Mouse (Mus musculus): ENCODE data around the gene Lsm4. TPM values are rescaled to one million over a fixed set of nuclear protein-coding genes. Genes with fewer than 3 reads are reported as not detected.
A peak's percentile ranks its signal among the peaks of the same experiment; 100 is the strongest.

The Lsm4 gene
- polyA plus RNA-seq, 1 experiment from 2014 or later = 303 TPM

DNA sequence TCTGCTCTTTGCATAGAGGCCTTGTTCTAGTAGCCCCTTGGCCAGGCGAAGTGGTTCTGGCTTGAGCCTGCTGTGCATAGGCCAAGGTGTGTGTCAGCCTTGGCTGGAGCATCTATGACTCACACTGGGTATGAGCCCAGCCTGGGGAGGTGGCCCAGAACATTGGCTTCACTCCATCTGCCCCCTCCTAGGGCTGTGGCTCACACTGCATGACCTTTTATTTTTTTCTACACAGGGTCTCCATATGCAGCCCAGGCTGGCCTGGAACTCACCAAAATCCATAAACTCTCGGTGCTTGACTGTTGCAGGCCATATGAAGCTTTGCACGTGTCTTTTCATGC lies 29.8 kb downstream of the Lsm4 start:
- Histone ChIP-seq H3K4me3 (no peak overlapping the region), H3K9me3 (no peaks in the 10 kb centered on the region), H3K27ac (no peak overlapping the region), H3K4me1 (peaks cover 22% of the 10 kb centered on the region), H3K27me3 (no peaks in the 10 kb centered on the region), H3K9ac (no peak overlapping the region), H3K36me3 (peaks cover 9% of the 10 kb centered on the region; the same call in 1 of the 2 replicates), H3K4me2 (replicated peaks) (no peak overlapping the region)
- WGBS = 84% methylated on average over 3 of the region's 3 CpGs
- ATAC-seq (ENCODE audit: insufficient number of reproducible peaks, insufficient read depth, low FRiP score, low TSS enrichment) = no peak

DNA sequence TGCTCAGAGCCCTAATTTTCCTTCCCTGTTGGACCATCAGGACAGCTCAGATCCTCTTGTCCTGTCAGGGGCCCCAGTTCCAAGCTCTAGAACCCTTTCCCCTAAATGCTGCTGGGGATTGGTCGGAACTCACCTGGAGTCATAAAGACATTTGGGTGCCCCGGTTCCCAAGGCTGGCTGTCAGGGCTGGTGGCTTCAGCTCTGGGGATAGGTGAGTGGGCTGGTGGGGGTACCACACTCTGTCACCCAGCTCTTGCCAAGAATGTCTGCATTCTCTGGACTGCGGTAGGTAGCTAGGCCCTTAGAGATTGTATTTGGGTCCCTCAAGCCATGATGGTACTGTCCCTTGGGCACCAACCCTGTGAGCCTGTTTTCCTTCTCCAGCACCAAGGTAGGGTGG lies 30.2 kb downstream of the Lsm4 start, which contains the start of gene Iqcn:
Iqcn (plus strand) TSS at position 171 of the 400 bp plus-strand sequence.
- no peak within 1 kb of the TSS for H3K4me3 ChIP-seq
- peaks cover 17% of the 10 kb centered on the region for H3K4me1 ChIP-seq

DNA sequence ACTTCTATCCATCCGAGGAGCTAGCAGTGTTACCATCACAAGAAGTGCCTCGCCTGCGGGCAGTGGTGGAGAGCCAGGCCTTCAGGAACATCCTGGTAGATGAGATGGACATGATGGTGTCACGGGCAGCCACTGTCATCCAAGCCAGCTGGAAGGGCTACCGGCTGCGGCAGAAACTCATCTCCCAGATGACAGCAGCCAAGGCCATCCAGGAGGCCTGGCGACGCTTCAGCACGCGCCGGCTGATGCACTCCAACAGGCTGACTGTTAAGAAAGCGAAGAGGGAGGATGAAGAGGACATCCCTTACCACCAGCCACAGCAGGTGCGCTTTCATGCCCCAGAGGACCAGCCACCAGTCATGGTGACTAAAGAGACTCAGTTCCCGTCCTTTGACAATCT lies 35.2 kb downstream of the Lsm4 start:
- Histone ChIP-seq H3K4me3 (no peak overlapping the region), H3K4me1 (no peaks in the 10 kb centered on the region), H3K9me3 (no peaks in the 10 kb centered on the region), H3K27me3 (no peaks in the 10 kb centered on the region), H3K9ac (no peak overlapping the region), H3K27ac (no peak overlapping the region), H3K36me3 (peaks cover 3% of the 10 kb centered on the region; the same call in 1 of the 2 replicates), H3K4me2 (replicated peaks) (no peak overlapping the region)
- no peak for ATAC-seq (ENCODE audit: insufficient number of reproducible peaks, insufficient read depth, low FRiP score, low TSS enrichment)
- 90% methylated on average over 14 of the region's 14 CpGs for WGBS

More for the DNA sequence above, 30.2 kb downstream of the Lsm4 start, which contains the start of gene Iqcn:
- Histone ChIP-seq H3K27me3 (no peaks in the 10 kb centered on the region), H3K9ac (no peak within 1 kb of the TSS), H3K9me3 (no peaks in the 10 kb centered on the region), H3K27ac (no peak within 1 kb of the TSS), H3K36me3 (peaks cover 9% of the 10 kb centered on the region; the same call in 1 of the 2 replicates), H3K4me2 (replicated peaks) (0 out of 2 replicates have a peak within 1 kb of the TSS, but pooled peaks have one; percentile 68)
- ATAC-seq (ENCODE audit: insufficient number of reproducible peaks, insufficient read depth, low FRiP score, low TSS enrichment) = no peak
- 89% methylated on average over 3 of the region's 3 CpGs for WGBS

DNA sequence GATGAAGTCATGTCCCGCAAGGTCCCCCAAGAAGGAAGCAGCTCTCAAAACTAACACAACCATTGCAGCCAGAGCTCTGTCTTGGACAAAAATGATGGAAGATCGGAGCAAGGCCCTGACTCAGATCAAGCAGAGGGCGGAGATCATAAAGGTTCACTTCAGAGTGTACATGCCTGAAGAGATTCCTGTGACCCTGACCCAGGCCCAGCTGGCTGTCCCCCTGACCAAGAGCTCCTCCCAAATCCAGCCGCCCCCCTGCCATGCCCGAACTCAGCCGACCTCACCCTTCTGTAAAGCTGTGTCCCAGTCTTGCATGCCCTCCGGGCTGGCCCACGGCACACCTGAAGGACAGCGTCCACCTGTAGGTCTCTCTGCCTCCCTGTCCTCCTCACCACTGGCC lies 36.7 kb downstream of the Lsm4 start:
- H3K9me3 ChIP-seq = no peaks in the 10 kb centered on the region
- H3K27me3 ChIP-seq = no peaks in the 10 kb centered on the region
- H3K27ac ChIP-seq = no peak overlapping the region
- no peaks in the 10 kb centered on the region for H3K4me1 ChIP-seq
- no peak overlapping the region for H3K9ac ChIP-seq
- no peak overlapping the region for H3K4me2 ChIP-seq (replicated peaks)
- no peak overlapping the region for H3K4me3 ChIP-seq
- no peaks in the 10 kb centered on the region for H3K36me3 ChIP-seq
- ATAC-seq (ENCODE audit: insufficient number of reproducible peaks, insufficient read depth, low FRiP score, low TSS enrichment) = no peak
- 85% methylated on average over 9 of the region's 9 CpGs for WGBS

DNA sequence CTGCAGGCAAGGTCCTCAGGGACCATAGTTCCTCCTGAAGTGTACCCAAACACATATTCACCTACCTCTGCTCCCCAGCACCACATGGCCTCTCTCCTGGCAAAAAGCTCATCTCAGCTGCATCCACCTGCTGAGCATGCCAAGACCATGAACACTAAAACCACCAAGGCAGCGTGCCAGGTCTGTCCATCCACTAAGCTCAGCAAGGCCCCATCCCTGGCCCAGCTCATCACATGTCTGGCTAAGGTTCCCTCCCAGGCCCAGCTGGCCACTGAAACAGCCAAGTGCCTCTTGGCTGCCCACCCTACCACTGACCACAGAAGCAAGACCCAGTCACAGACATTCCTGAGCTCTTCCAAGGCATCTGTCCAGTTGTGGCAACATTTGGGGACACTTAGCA lies 37.2 kb downstream of the Lsm4 start:
- ATAC-seq (ENCODE audit: insufficient number of reproducible peaks, insufficient read depth, low FRiP score, low TSS enrichment) = no peak
- no peaks in the 10 kb centered on the region for H3K9me3 ChIP-seq

DNA sequence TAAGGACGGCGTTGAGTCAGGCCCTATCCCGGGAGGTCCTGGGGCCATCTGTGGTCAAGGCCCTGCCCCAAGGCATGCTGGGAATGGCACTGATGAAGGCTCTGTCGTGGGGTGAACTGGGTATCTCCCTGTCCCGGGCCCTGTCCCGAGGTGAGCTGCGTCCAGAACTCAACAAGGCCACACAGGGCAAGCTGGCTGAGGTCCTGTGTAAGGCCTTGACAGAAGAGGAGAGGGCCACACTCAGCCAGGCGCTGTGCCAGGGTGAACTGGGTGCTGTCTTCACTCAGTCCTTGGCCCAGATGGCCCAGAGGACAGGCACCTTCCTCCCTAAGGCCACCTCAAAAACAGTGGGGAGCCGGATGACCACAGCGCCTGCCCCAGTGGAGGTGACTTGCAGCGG lies 38.0 kb downstream of the Lsm4 start:
- H3K4me1 ChIP-seq = no peaks in the 10 kb centered on the region
- no peak for ATAC-seq (ENCODE audit: insufficient number of reproducible peaks, insufficient read depth, low FRiP score, low TSS enrichment)
- no peak overlapping the region for H3K27ac ChIP-seq
- H3K9ac ChIP-seq = no peak overlapping the region
- H3K4me3 ChIP-seq = no peak overlapping the region
- WGBS = 75% methylated on average over 11 of the region's 11 CpGs
- H3K27me3 ChIP-seq = no peaks in the 10 kb centered on the region
- no peaks in the 10 kb centered on the region for H3K9me3 ChIP-seq
- H3K36me3 ChIP-seq = no peaks in the 10 kb centered on the region
- H3K4me2 ChIP-seq (replicated peaks) = no peak overlapping the region

More for the DNA sequence above, 37.2 kb downstream of the Lsm4 start:
- Histone ChIP-seq H3K27me3 (no peaks in the 10 kb centered on the region), H3K27ac (no peak overlapping the region), H3K36me3 (no peaks in the 10 kb centered on the region), H3K9ac (no peak overlapping the region), H3K4me3 (no peak overlapping the region), H3K4me1 (no peaks in the 10 kb centered on the region), H3K4me2 (replicated peaks) (no peak overlapping the region)
- WGBS = 92% methylated on average over 1 of the region's 1 CpGs

DNA sequence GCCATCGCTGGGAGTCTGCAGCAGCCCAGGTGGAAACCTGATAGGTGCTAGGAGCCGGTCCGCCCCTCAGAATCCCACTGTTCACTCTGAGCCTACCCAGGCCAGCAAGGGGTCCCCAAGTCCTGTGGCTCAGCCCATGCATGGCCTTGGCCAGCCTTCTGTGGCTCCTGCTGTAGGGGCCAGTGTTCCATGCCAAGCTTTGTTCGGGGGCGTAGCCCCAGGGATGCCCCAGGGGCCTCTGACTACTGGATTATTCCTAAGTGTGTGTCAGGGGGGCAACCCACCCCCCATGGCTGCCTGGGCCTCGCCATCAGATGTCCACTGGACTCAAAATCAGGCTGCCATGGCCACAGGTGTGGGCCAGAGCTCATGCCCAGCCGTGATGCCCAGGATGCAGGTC lies 40.9 kb downstream of the Lsm4 start:
- 71% methylated on average over 7 of the region's 7 CpGs for WGBS

DNA sequence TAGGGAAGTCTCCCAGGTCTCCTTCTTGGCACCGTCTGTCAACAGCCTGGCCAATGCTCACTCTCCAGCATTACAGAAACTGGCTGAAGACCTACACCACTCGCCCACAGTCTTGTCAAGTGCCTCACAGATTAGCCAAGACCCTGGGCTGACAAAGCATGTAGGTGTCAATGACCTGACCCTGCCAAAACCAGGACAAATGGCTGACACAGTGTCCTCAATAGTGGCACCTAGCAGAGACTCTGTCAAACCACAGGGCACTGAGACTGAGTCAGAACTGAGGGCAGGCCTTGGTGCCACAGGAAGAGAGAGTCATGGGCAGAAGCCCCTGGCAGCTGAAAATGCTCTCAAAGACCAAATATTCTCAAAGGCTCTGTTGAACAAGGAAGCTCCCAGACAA lies 42.0 kb downstream of the Lsm4 start:
- peaks cover 3% of the 10 kb centered on the region; the same call in 1 of the 2 replicates for H3K27me3 ChIP-seq
- no peak overlapping the region for H3K27ac ChIP-seq
- H3K4me2 ChIP-seq (replicated peaks) = no peak overlapping the region
- no peak overlapping the region for H3K4me3 ChIP-seq
- H3K4me1 ChIP-seq = no peaks in the 10 kb centered on the region
- no peak overlapping the region for H3K9ac ChIP-seq
- WGBS = 63% methylated on average over 2 of the region's 2 CpGs
- H3K9me3 ChIP-seq = no peaks in the 10 kb centered on the region
- no peaks in the 10 kb centered on the region for H3K36me3 ChIP-seq
- no peak for ATAC-seq (ENCODE audit: insufficient number of reproducible peaks, insufficient read depth, low FRiP score, low TSS enrichment)

More for the DNA sequence above, 40.9 kb downstream of the Lsm4 start:
- H3K36me3 ChIP-seq = no peaks in the 10 kb centered on the region
- H3K9ac ChIP-seq = no peak overlapping the region
- peaks cover 3% of the 10 kb centered on the region; the same call in 1 of the 2 replicates for H3K27me3 ChIP-seq
- H3K4me3 ChIP-seq = no peak overlapping the region
- no peak overlapping the region for H3K27ac ChIP-seq
- H3K9me3 ChIP-seq = no peaks in the 10 kb centered on the region
- no peaks in the 10 kb centered on the region for H3K4me1 ChIP-seq
- no peak for ATAC-seq (ENCODE audit: insufficient number of reproducible peaks, insufficient read depth, low FRiP score, low TSS enrichment)
- no peak overlapping the region for H3K4me2 ChIP-seq (replicated peaks)

DNA sequence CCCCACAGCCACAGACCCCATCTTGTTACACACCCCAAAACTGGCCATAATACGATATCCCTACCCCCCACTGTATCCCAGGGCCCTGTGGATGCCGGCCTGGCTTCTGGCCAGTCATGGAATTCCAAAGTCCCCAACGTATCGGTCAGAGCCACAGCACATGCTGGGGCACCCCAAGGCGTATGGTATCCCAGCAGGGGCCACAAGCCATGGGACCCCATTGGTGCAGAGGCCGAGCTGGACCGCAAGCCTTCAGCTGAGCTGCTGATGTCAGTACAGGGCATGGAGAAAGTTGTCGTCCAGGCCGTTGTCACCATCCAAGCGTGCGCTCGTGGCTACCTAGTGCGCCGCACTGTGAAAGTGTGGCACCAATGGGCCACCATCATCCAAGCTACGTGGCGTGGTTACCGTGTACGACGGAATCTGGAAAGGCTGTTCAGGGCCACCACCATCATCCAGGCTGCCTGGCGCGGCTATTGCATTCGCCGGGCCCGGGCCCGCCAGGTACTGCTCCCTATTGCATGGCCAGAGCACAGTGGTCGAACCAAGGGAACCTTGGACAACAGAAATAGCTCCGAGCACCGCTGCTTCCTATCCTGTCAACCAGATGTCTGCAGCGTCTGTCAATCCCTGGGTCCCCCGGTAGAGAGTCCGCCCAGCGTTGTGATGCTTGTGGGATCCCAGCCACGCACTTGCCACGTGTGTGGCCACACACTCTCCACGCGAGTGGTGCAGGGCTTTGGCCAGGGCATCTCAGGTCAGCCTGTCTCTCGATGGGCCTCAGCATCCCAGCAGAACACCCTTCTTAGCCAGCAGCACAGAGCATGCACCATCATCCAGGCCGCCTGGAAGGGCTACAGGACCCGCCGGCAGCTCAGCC lies 43.7 kb downstream of the Lsm4 start:
- Histone ChIP-seq H3K9me3 (no peaks in the 10 kb centered on the region), H3K36me3 (no peaks in the 10 kb centered on the region), H3K4me1 (no peaks in the 10 kb centered on the region), H3K4me2 (replicated peaks) (no peak overlapping the region), H3K4me3 (no peak overlapping the region), H3K27me3 (peaks cover 3% of the 10 kb centered on the region; the same call in 1 of the 2 replicates), H3K27ac (no peak overlapping the region), H3K9ac (no peak overlapping the region)
- no peak for ATAC-seq (ENCODE audit: insufficient number of reproducible peaks, insufficient read depth, low FRiP score, low TSS enrichment)
- 86% methylated on average over 40 of the region's 40 CpGs for WGBS

DNA sequence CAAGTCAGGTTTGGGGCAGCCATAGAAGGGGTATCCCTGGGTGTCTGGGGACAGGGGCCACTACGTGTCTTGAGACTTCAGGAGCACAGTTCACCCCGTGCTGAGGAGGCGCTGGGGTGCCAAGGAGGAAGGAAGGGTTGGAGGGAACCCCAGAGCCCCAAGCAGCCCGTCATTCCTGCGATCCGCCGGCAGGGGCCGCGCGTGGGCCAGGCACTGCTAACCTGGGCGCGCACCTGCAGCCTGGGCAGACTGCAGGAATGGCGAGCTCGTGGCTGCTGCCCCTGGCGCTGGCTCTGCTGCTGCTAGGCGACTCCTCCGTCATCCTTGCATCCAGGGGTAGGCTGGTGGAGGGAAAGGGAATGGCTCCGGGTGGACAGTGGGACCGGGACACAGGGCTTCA lies 45.2 kb downstream of the Lsm4 start, which contains the start of gene Gm3336:
Gm3336 (plus strand) TSS at position 247 of the 400 bp plus-strand sequence.
- no peak within 1 kb of the TSS for H3K9ac ChIP-seq
- 2% methylated on average over 19 of the region's 19 CpGs for WGBS
- ATAC-seq (ENCODE audit: insufficient number of reproducible peaks, insufficient read depth, low FRiP score, low TSS enrichment) = no peak
- no peak within 1 kb of the TSS for H3K4me2 ChIP-seq (replicated peaks)
- H3K4me1 ChIP-seq = no peaks in the 10 kb centered on the region
- peaks cover 3% of the 10 kb centered on the region; the same call in 1 of the 2 replicates for H3K27me3 ChIP-seq
- H3K9me3 ChIP-seq = no peaks in the 10 kb centered on the region
- H3K4me3 ChIP-seq = no peak within 1 kb of the TSS
- H3K27ac ChIP-seq = no peak within 1 kb of the TSS
- no peaks in the 10 kb centered on the region for H3K36me3 ChIP-seq

DNA sequence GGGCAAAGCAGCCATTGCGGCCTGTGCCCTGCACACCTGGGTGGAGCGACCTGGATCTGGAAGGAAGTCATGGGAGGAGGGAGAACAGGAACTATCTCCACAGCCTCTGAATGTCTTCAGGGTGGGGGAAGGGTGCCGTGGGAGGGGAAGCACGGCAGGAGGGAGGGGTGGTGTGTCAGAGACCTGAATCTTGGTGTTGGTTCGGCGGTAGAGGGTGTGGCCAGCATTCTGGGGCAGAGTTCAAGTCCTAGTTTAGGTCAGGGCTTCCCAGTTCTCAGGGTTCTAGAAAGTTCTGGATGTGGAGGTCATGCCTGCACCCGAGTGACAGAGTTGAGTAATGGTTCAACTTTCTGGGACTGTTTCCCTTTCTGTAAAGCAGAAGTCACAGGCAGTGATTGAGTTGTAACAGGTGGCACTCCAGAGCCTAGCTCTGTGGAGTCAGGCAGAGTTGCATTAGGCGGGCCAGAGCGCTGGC lies 46.8 kb downstream of the Lsm4 start:
- Histone ChIP-seq H3K4me2 (replicated peaks) (no peak overlapping the region), H3K4me1 (no peaks in the 10 kb centered on the region), H3K27ac (no peak overlapping the region), H3K9me3 (no peaks in the 10 kb centered on the region), H3K4me3 (no peak overlapping the region), H3K27me3 (peaks cover 3% of the 10 kb centered on the region; the same call in 1 of the 2 replicates), H3K9ac (no peak overlapping the region), H3K36me3 (no peaks in the 10 kb centered on the region)
- WGBS = 64% methylated on average over 9 of the region's 9 CpGs
- no peak for ATAC-seq (ENCODE audit: insufficient number of reproducible peaks, insufficient read depth, low FRiP score, low TSS enrichment)

DNA sequence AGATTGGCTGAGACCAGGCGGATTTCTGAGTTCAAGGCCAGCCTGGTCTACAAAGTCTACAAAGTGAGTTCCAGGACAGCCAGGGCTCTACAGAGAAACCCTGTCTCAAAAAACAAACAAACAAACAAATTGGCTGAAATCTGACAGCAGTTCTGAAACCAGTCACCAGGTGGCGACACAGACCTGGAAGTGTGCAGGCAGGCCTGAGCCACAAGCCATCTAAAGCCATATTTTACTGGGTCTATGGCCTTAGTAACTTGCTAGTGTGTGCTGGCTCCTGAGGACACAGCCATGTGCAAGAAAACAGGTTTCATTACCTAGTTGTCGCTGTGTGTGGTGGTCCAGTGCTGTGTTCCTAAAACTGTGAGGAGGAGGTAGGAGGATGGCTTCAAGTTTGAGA lies 47.7 kb downstream of the Lsm4 start:
- Histone ChIP-seq H3K9ac (no peak overlapping the region), H3K9me3 (no peaks in the 10 kb centered on the region), H3K27ac (no peak overlapping the region), H3K36me3 (no peaks in the 10 kb centered on the region), H3K4me2 (replicated peaks) (no peak overlapping the region), H3K4me1 (no peaks in the 10 kb centered on the region), H3K4me3 (no peak overlapping the region), H3K27me3 (peaks cover 3% of the 10 kb centered on the region; the same call in 1 of the 2 replicates)
- 0 out of 2 replicates have a peak, but pooled peaks have one; percentile 8 for ATAC-seq (ENCODE audit: insufficient number of reproducible peaks, insufficient read depth, low FRiP score, low TSS enrichment)
- WGBS = 3% methylated on average over 3 of the region's 3 CpGs
